Mouse (Mus musculus) hindbrain, embryonic 16.5 days (tissue): ENCODE results near the gene Srd5a1. TPM values are rescaled to one million over a fixed set of nuclear protein-coding genes. Genes with fewer than 3 reads are reported as not detected.

ENCODE experiments used
- ATAC-seq: fragments of 200-750 bp; cut with Nextera tagmentation; 2 replicates; pipeline ENCODE4 v1.8.0; 2017; ENCODE audit warnings: moderate TSS enrichment, moderate library complexity
- H3K27ac ChIP-seq: fragments of 300-500 bp; sonication (generic); 2 replicates; pipeline ENCODE4 v1.5.1; 2014; ENCODE audit warnings: low read depth, mild to moderate bottlenecking, control low read depth, low read length, moderate library complexity
- H3K27me3 ChIP-seq: fragments of 300-500 bp; sonication (generic); replicated peaks from 2 replicates; pipeline ENCODE4 v1.6.1; 2014; ENCODE audit warnings: low read length; ENCODE audit not compliant: control insufficient read depth, insufficient read depth
- H3K36me3 ChIP-seq: fragments of 300-500 bp; sonication (generic); 2 replicates; pipeline ENCODE4 v1.6.1; 2014; ENCODE audit warnings: mild to moderate bottlenecking, low read length, moderate library complexity, mixed read lengths; ENCODE audit not compliant: control insufficient read depth, insufficient read depth
- H3K4me1 ChIP-seq: fragments of 300-500 bp; sonication (generic); 2 replicates; pipeline ENCODE4 v1.6.1; 2014; ENCODE audit warnings: low read depth, low read length; ENCODE audit not compliant: control insufficient read depth, insufficient read depth
- H3K4me2 ChIP-seq: fragments of 300-500 bp; sonication (generic); 2 replicates; pipeline ENCODE4 v1.6.1; 2014; ENCODE audit warnings: mild to moderate bottlenecking, low read length, control low read depth, moderate library complexity
- H3K4me3 ChIP-seq: fragments of 300-500 bp; sonication (generic); 2 replicates; pipeline ENCODE4 v1.5.1; 2014; ENCODE audit warnings: mild to moderate bottlenecking, low read length, control low read depth, moderate library complexity
- H3K9ac ChIP-seq: fragments of 300-500 bp; sonication (generic); 2 replicates; pipeline ENCODE4 v1.6.1; 2014; ENCODE audit warnings: low read depth, mild to moderate bottlenecking, control low read depth, low read length, moderate library complexity
- H3K9me3 ChIP-seq: fragments of 300-500 bp; sonication (generic); 2 replicates; pipeline ENCODE4 v1.6.1; 2014; ENCODE audit warnings: mild to moderate bottlenecking, low read length, moderate library complexity; ENCODE audit not compliant: control insufficient read depth
- WGBS: fragments of 180-500 bp; shearing (Covaris S2); extraction: QIAGEN DNeasy Blood & Tissue Kit; methylation state at CpG from one replicate; pipeline ENCODE4 v1.1.7; 2014; 5-methylcytosine and 5-hydroxymethylcytosine counted together
- polyA plus RNA-seq: library from polyadenylated mRNA; unstranded; fragments of >200 nt; fragmentation: Nextera tagmentation; extraction: Ambion mirVana; gene quantifications from 2 replicates; pipeline ENCODE4 v1.2.1, GENCODE M21; 2015

Srd5a1 gene
- polyA plus RNA-seq, 1 experiment from 2014 or later: 39.2 TPM

DNA sequence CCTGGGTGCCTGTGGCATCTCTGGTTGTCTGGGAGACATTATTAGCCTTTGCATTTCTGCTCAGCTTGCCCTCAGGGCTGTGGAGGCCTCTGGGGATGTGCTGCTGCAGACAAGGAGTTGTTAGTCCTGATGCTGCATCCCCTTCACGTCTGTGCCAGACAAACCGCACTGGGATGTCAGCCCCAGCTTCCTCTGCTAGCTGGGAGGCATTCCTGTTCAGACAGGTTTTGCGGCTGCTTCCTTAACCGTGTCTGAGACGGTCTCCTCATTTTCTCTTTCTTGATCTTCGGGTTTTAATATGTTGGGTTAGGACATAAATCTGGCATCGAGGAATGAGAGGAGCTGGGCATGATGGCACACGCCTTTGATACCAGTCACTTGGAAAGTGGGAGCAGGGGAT, 19.0 kb downstream of the Srd5a1 start:
- Histone ChIP-seq H3K4me3 (no peak overlapping the region), H3K4me1 (no peaks in the 10 kb centered on the region), H3K27ac (no peak overlapping the region), H3K36me3 (no peaks in the 10 kb centered on the region), H3K27me3 (no peaks in the 10 kb centered on the region), H3K9me3 (no peaks in the 10 kb centered on the region), H3K4me2 (no peak overlapping the region), H3K9ac (no peak overlapping the region)
- no peak for ATAC-seq
- WGBS: 80% methylated on average over 8 of the region's 8 CpGs

DNA sequence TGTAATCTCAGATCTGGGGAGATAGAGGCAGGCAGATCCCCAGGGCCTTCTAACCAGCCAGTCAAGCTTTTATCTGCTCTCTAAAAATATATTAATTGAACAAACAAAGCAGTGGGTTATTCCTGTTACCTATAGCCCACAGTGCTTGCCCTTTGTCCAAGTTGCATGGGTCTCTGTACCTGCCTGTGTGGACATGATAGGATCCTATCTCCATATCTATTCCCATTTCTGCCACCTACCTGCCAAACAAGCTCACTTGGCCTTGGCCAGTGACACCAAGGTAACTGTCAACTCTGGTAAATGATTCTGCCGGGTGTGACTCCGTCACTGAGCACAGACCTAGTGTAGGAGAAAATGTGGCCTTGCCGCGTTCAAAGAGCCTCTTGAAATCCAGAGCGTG, 19.9 kb downstream of the Srd5a1 start:
- Histone ChIP-seq H3K36me3 (no peaks in the 10 kb centered on the region), H3K9me3 (no peaks in the 10 kb centered on the region), H3K4me3 (no peak overlapping the region), H3K4me2 (no peak overlapping the region), H3K4me1 (no peaks in the 10 kb centered on the region), H3K9ac (no peak overlapping the region), H3K27ac (no peak overlapping the region), H3K27me3 (no peaks in the 10 kb centered on the region)
- no peak for ATAC-seq
- WGBS: 97% methylated on average over 5 of the region's 5 CpGs

- Histone ChIP-seq H3K27ac (no peak overlapping the region), H3K9ac (no peak overlapping the region), H3K4me3 (no peak overlapping the region), H3K36me3 (no peaks in the 10 kb centered on the region), H3K27me3 (no peaks in the 10 kb centered on the region), H3K4me2 (no peak overlapping the region), H3K9me3 (no peaks in the 10 kb centered on the region), H3K4me1 (no peaks in the 10 kb centered on the region)
- no peak for ATAC-seq
- 78% methylated on average over 6 of the region's 6 CpGs for WGBS
Measured at GRCm38 (mm10) chr13:69588263-69588662, 23.0 kb downstream of the Srd5a1 start.

- Histone ChIP-seq H3K4me2 (no peak overlapping the region), H3K9ac (no peak overlapping the region), H3K4me3 (no peak overlapping the region), H3K9me3 (no peaks in the 10 kb centered on the region), H3K4me1 (no peaks in the 10 kb centered on the region), H3K27me3 (no peaks in the 10 kb centered on the region), H3K36me3 (no peaks in the 10 kb centered on the region), H3K27ac (no peak overlapping the region)
- ATAC-seq: no peak
- WGBS: 76% methylated on average over 3 of the region's 3 CpGs
Measured at GRCm38 (mm10) chr13:69587849-69588248, 23.4 kb downstream of the Srd5a1 start.

GRCm38 (mm10) chr13:69586337-69586736, 24.9 kb downstream of the Srd5a1 start:
- H3K4me1 ChIP-seq: no peaks in the 10 kb centered on the region
- 74% methylated on average over 10 of the region's 10 CpGs for WGBS
- no peak overlapping the region for H3K4me2 ChIP-seq
- H3K36me3 ChIP-seq: no peaks in the 10 kb centered on the region
- H3K9ac ChIP-seq: no peak overlapping the region
- no peaks in the 10 kb centered on the region for H3K9me3 ChIP-seq
- no peaks in the 10 kb centered on the region for H3K27me3 ChIP-seq
- no peak overlapping the region for H3K27ac ChIP-seq
- no peak overlapping the region for H3K4me3 ChIP-seq
- ATAC-seq: no peak

GRCm38 (mm10) chr13:69585828-69586227, 25.4 kb downstream of the Srd5a1 start:
- Histone ChIP-seq H3K4me3 (no peak overlapping the region), H3K27me3 (no peaks in the 10 kb centered on the region), H3K9me3 (no peaks in the 10 kb centered on the region), H3K36me3 (no peaks in the 10 kb centered on the region), H3K9ac (no peak overlapping the region), H3K27ac (no peak overlapping the region), H3K4me2 (no peak overlapping the region), H3K4me1 (no peaks in the 10 kb centered on the region)
- WGBS: 60% methylated on average over 6 of the region's 6 CpGs
- no peak for ATAC-seq

GRCm38 (mm10) chr13:69583591-69583990, 27.7 kb downstream of the Srd5a1 start:
- no peak for ATAC-seq
- H3K36me3 ChIP-seq: no peaks in the 10 kb centered on the region
- 90% methylated on average over 6 of the region's 6 CpGs for WGBS

GRCm38 (mm10) chr13:69582411-69582810, 28.8 kb downstream of the Srd5a1 start:
- no peak overlapping the region for H3K27ac ChIP-seq
- no peaks in the 10 kb centered on the region for H3K4me1 ChIP-seq
- H3K9me3 ChIP-seq: no peaks in the 10 kb centered on the region
- H3K4me3 ChIP-seq: no peak overlapping the region
- no peak for ATAC-seq
- H3K27me3 ChIP-seq: no peaks in the 10 kb centered on the region
- H3K36me3 ChIP-seq: no peaks in the 10 kb centered on the region
- H3K9ac ChIP-seq: no peak overlapping the region
- 86% methylated on average over 6 of the region's 6 CpGs for WGBS
- no peak overlapping the region for H3K4me2 ChIP-seq

More at GRCm38 (mm10) chr13:69583591-69583990, 27.7 kb downstream of the Srd5a1 start:
- Histone ChIP-seq H3K4me1 (no peaks in the 10 kb centered on the region), H3K9ac (no peak overlapping the region), H3K27me3 (no peaks in the 10 kb centered on the region), H3K4me2 (no peak overlapping the region), H3K27ac (no peak overlapping the region), H3K4me3 (no peak overlapping the region), H3K9me3 (no peaks in the 10 kb centered on the region)

GRCm38 (mm10) chr13:69577181-69577834, 33.9 kb downstream of the Srd5a1 start:
- ATAC-seq: no peak
- 91% methylated on average over 16 of the region's 16 CpGs for WGBS
- Histone ChIP-seq H3K36me3 (no peaks in the 10 kb centered on the region), H3K4me1 (no peaks in the 10 kb centered on the region), H3K9me3 (no peaks in the 10 kb centered on the region), H3K9ac (no peak overlapping the region), H3K27ac (no peak overlapping the region), H3K27me3 (no peaks in the 10 kb centered on the region), H3K4me3 (no peak overlapping the region), H3K4me2 (no peak overlapping the region)

GRCm38 (mm10) chr13:69576676-69577075, 34.6 kb downstream of the Srd5a1 start:
- WGBS: 66% methylated on average over 11 of the region's 11 CpGs
- Histone ChIP-seq H3K9ac (no peak overlapping the region), H3K27me3 (no peaks in the 10 kb centered on the region), H3K9me3 (no peaks in the 10 kb centered on the region), H3K36me3 (no peaks in the 10 kb centered on the region), H3K27ac (no peak overlapping the region), H3K4me1 (no peaks in the 10 kb centered on the region), H3K4me3 (no peak overlapping the region), H3K4me2 (no peak overlapping the region)
- ATAC-seq: no peak
